Mouse (Mus musculus) right cerebral cortex, postnatal 14 days (tissue): ENCODE measurements around the gene Itgb8.
A peak's percentile ranks its signal among the peaks of the same experiment; 100 is the strongest.

ENCODE experiments used
- DNase-seq: peaks from one replicate; pipeline ENCODE4 v3.0.0; 2022

The Itgb8 gene

DNA sequence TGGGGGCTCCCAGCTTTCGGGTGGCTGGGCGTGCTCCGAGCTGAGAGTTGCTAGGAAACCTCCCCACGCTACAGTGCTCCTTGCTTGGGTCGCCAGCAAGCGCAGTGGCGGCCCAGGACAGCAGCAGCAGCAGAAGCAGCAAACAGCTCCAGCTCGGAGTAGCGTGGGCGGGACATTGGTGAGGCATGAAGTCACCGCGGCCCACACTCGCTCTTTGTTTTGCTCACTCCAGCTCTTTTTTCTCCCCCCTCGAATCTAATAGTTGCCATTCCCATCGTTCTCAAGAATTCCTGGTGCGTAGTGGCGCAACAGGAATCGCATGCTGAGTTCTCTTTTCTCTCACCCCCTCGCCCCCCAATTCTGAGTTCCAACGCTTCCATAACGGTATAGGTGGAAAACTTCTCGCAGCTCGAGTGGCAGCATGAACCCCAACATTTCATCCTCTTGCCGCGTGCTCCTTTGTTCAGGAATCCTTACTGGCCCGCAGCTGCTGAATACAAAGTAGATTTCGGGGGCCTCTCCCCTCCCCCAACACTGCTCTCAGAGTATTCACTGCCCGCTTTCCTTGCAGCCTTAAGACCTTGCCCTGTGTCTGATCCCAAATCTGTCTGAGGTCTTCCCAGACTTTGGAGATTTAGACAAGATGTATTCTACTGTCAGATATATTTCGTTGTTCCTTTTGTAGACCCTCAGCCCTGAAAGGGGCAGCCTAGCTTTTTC is at the start of gene Itgb8:
Itgb8 (minus strand) TSS at position 107 of the 720 bp plus-strand sequence.
- peak; percentile 86 for DNase-seq

DNA sequence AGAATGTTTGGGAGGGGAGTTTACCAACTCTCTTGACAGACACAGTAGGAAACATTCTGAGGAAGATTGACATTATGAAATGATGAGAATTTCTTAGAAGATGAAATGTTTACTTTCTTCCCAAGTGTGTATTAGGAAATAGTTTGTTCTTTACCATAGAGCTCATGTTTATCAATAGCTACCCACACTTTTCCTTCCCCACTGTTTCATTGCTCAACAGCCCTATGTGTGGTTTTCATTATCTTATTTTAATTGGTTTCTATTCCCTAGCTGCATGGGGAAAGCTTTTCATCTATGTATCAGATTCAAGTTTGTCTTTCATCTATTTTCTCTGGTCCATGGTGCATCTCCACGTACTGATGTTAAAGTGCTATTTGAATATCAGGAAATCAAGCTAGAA is 37.7 kb upstream of the Itgb8 start:
- DNase-seq = no peak

GRCm38 (mm10) chr12:119273605-119274004 is 35.0 kb upstream of the Itgb8 start:
- DNase-seq = no peak

GRCm38 (mm10) chr12:119271964-119272363 is 33.4 kb upstream of the Itgb8 start:
- DNase-seq = no peak

- DNase-seq = no peak
These were observed 31.4 kb upstream of the Itgb8 start for GRCm38 (mm10) chr12:119270036-119270435.

- DNase-seq = no peak
These were observed 30.1 kb upstream of the Itgb8 start for GRCm38 (mm10) chr12:119268723-119269122.

DNA sequence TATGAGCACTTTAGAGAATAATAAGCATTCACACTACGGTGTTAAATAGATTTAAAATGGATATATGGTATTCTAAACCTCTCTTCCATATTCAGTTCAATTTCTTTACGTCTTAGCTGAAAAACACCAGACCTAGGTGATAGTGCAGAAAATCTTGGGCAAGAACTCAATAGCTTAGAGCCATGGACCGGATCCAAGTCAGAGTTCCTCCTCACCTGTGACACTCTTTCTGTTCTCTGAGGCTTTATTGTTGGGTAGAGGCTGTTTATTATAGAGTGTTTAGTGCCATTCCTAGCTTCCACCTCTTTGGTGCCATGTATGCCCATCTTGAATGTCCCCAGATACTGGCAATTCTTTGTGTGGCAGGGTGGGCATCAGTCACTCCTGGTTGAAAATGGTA is 25.9 kb upstream of the Itgb8 start:
- DNase-seq = no peak

DNA sequence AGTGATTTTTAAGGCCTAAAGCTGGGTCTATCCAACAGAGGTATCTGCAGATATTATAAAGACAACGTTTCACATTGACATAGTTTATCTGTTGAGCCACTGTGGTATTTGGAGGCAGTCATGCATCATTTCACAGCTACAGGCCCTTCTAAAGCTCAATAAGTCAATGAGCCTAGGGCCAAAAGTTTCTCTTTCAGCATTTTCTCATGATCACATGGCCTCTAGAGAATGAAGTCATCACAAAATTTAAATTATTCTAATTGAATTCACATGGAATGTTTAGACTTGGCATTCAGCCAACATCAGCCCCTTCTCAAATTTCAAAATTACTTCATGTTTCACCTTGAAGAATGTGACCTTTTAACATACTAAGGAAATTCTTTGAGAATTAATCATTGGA is 10.0 kb upstream of the Itgb8 start:
- DNase-seq = no peak

GRCm38 (mm10) chr12:119241071-119241470 is 2.5 kb upstream of the Itgb8 start:
- DNase-seq = no peak

DNA sequence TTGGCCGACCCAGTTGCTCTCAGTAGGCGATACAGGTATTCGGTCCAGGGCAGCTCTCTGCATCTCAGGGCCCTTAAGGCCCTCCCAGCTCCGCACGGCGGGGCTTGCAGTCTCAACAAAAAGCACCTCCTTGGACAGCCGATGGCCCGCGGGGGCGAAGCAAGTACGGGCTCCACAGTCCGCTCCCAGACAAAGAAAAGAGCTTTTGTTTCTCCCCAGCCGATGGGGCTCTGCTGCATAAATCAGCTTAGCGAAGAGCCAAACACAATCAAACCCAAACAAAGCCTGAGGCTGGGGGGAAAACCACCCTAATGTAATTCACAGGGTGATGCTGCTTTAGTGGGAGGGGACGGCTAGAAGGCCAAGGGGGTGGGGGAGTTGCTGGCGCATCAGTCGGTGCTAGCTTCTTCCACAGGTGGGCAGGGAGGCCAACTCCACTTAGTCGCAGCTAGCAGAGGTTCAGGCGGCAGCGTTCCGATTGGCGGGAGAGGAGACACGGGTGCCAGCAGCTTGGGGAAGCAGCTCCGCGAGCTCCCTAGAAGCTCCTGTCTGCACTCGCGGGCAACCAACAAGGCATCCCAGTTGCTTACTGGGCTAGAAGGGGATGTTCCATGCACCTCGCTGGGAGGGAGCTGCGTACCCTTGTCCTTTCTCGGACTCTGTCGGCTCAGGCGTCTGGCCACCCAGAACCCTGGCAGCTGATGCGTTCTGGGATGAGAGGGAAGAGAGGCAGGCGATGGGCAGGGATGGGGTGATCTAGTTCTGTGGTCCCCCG is 494 bp downstream of the Itgb8 start:
- peak; percentile 67 for DNase-seq

GRCm38 (mm10) chr12:119237241-119237920 is 1.2 kb downstream of the Itgb8 start:
- DNase-seq = no peak

DNA sequence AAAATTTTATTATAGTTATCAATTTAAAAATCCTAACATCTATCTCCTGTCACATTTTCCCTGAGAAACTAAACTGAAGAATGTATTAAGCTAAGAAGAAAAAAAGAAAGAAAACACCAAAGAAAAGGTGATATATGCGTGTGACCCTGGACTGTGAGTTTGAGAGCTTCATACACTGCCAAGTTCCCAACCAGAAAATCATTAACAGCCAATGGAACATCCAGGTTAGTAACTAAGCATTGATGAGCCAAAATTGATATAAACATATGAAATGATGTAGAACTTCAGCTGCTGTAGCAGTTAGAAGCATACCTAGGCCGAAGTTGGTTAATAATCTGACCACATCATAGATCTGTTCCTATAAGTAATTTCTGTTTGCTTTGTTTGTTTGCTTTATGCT is 6.8 kb downstream of the Itgb8 start:
- no peak for DNase-seq

DNA sequence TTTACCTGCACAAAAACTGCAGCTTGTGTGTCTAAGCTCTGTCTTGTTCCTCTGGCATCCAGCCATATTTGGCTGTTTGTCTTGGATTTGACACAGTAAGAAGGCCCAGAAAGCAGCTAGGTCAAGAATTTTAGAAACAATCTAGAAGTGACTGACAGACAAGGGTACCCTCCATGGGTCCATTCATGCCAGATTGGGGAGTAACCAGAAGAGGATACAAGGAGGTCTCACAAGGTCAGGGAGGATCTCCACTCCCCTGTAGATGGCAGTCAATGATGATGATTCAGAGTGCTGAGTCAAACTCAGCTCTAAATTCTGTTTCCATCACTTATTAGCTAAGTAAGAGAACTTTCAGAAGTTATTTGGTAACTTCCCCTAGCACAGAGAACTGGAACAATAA is 8.2 kb downstream of the Itgb8 start:
- DNase-seq = no peak

- no peak for DNase-seq
These were observed 9.0 kb downstream of the Itgb8 start for GRCm38 (mm10) chr12:119229601-119230000.

DNA sequence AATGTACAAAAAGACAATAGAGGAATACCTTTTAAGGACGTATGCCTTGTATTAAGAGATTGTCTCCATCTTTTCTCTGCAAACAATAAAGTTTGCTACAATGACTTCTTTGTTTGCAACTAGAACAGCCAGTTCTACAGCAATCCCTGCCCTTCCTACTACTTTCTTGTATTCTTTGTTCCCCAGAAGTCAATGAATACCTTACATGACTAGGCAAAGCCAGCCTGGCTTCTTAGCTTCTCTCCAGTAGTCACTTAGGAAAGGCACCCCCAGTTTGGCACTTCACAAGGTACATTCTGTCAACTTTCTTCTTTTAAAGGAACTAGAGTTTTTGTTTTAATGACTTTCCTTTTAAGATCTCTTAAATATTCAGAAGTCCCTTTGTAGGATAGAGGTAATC is 10.7 kb downstream of the Itgb8 start:
- DNase-seq = no peak

DNA sequence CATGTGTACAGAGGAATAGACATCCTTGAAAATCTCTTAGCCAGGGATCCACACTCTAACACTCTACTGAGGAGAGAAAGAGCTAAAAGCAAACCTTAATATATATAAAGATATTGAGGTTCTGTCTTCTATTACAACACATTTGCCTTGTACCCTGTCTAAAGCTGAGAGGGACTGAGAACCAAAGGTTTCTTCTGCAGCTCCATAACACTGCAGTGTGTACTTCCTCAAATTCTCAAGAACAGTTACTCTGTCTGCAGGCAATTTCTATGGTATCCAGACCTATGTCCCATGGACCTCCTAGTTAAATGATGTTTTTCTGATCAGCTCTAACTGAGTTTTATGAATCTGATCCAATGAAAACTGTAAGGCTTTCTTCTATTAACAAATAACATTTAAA is 13.9 kb downstream of the Itgb8 start:
- no peak for DNase-seq

DNA sequence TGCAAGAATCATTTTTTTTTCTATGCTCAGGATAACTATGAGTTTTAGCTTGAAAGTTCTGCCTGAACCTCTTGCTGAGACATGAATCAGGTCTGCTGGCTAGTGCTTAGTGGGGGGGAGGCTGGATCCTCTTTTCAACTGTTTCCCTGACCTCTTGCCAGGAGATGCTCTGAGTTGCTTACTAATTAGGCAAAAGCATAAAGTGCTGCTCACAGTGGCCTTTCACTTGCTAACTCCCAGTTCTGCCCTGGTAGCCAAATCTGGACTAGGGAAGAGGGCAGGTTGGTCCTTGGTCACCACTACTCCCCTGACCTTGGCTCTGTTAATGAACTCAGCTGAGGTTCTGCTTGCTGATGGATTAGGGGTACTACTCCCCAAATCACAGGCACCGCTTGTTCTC is 19.2 kb downstream of the Itgb8 start:
- peak; percentile 5 for DNase-seq

DNA sequence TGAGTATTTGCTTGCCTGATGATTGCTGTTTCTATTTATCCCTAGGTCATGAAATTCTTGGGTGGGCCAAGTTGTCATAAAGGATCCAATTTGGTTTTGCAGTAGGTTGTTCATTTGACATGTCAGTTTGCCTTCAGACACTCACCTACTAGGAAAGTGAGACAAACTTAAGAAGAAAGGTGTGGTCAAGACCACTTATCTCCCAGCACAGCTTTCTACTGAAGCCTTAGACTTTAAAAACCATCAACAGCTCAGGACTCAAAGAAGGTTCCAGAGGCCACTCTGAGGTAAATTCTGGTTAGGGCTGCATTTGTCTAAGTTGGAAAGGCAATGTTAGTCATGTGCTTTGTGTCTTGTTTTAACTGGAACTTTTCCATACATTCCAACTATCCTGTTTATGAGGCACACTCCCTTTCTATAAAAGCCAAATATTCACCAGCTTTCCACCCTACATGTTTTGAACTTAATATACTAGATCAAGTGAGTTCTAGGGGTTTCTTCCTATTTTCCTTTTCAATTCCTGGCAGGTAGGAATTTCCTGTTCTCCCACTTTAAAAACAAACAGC is 20.8 kb downstream of the Itgb8 start:
- DNase-seq = no peak

DNA sequence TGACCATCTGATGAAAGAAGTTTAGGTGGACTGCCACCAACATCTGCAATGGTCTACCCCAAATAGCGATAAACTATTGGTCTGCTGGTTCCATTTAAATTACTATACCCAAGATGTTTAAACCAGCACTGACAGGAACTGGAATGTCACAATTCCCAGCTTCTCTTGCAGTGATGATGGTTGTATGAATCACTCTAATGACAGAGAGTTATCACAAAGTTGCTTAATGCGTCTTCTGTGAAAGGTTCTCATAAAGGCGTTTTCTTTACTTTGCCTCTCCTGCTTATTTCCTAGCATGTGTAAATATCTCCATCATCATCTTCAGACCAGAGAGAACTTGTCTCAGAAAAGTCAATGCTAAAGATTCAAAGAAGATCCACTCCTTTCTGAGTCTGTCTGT is 23.4 kb downstream of the Itgb8 start:
- no peak for DNase-seq

DNA sequence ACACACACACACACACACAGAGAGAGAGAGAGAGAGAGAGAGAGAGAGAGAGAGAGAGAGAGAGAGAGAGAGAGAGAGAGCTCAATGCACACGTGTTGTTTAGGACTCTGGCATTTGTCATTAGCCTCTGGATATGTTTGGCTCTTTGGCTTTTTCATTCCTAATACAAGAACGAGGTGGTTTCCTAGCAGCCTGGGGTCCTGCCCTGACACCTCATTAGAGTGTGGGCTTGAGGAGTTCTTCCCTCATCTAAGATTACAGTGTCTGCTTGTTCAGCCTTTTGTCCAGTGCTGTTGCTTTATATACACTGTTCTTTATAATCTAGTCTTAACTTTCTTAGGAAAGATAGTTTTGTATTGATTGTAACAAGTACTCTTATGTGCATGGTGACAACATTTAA is 27.1 kb downstream of the Itgb8 start:
- DNase-seq = no peak

- DNase-seq = no peak
These were observed 28.0 kb downstream of the Itgb8 start for GRCm38 (mm10) chr12:119210590-119210989.

DNA sequence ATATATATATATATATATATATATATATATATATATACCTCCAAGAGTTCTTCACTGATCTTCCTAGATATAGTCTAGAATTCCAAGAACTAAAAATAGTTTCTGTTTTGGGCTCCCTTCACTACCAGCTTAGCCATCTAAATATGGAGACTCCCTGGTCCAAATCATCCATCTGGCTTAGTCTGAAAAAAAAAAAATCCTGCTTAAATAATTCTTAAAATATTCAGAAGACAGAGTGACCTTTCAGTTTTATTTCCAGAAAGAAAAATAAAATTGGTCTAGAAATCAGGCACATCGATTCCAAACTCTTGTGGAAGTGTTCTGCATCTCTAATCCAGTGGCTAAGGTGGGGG is 28.6 kb downstream of the Itgb8 start:
- no peak for DNase-seq

GRCm38 (mm10) chr12:119209384-119210072 is 29.1 kb downstream of the Itgb8 start:
- peak; percentile 26 for DNase-seq
